Mouse (Mus musculus) urinary bladder, postnatal 36 days (tissue): ENCODE data around the gene Paqr9.

ENCODE experiments used
- DNase-seq, 2 experiments: peaks; one replicate each; pipeline ENCODE4 v3.0.0; 2022; ENCODE audit warnings: low spot score in 2 of 2, mixed read lengths in 1 of 2

The Paqr9 gene

GRCm38 (mm10) chr9:95544598-95544997 is 14.9 kb upstream of the Paqr9 start:
- DNase-seq, result no peak

- DNase-seq, result no peak
Measured at GRCm38 (mm10) chr9:95546679-95547078, 12.8 kb upstream of the Paqr9 start.

GRCm38 (mm10) chr9:95549626-95550411 is 9.6 kb upstream of the Paqr9 start:
- DNase-seq, result no peak

- DNase-seq, result no peak
Measured at GRCm38 (mm10) chr9:95550856-95551774, 8.3 kb upstream of the Paqr9 start.

GRCm38 (mm10) chr9:95552175-95552705 is 7.2 kb upstream of the Paqr9 start:
- DNase-seq, result no peak

- no peak for DNase-seq
Measured at GRCm38 (mm10) chr9:95554231-95555221, 4.9 kb upstream of the Paqr9 start.

GRCm38 (mm10) chr9:95555233-95555740 is 4.2 kb upstream of the Paqr9 start:
- no peak for DNase-seq

GRCm38 (mm10) chr9:95556067-95556512 is 3.4 kb upstream of the Paqr9 start:
- DNase-seq, result no peak

- DNase-seq, result no peak
Measured at GRCm38 (mm10) chr9:95557722-95558121, 1.7 kb upstream of the Paqr9 start.

- DNase-seq, result no peak
Measured at GRCm38 (mm10) chr9:95558726-95559058, 765 bp upstream of the Paqr9 start.

- no peak for DNase-seq
Measured at GRCm38 (mm10) chr9:95559936-95560735, 679 bp downstream of the Paqr9 start.

- DNase-seq, result no peak
Measured at GRCm38 (mm10) chr9:95564047-95564446, 4.6 kb downstream of the Paqr9 start.

- no peak for DNase-seq
Measured at GRCm38 (mm10) chr9:95566394-95566793, 6.9 kb downstream of the Paqr9 start.

- no peak for DNase-seq
Measured at GRCm38 (mm10) chr9:95566931-95567330, 7.5 kb downstream of the Paqr9 start.

GRCm38 (mm10) chr9:95569249-95569648 is 9.8 kb downstream of the Paqr9 start:
- no peak for DNase-seq

GRCm38 (mm10) chr9:95569966-95570365 is 10.5 kb downstream of the Paqr9 start:
- no peak for DNase-seq

GRCm38 (mm10) chr9:95570604-95571003 is 11.1 kb downstream of the Paqr9 start:
- DNase-seq, result no peak

GRCm38 (mm10) chr9:95571494-95571893 is 12.0 kb downstream of the Paqr9 start:
- no peak for DNase-seq

- no peak for DNase-seq
Measured at GRCm38 (mm10) chr9:95572558-95572957, 13.1 kb downstream of the Paqr9 start.

- no peak for DNase-seq
Measured at GRCm38 (mm10) chr9:95574116-95574515, 14.7 kb downstream of the Paqr9 start.
